Mouse (Mus musculus) ES-E14 (cell line): ENCODE data around the gene Pdzd8. TPM values are rescaled to one million over a fixed set of nuclear protein-coding genes. Genes with fewer than 3 reads are reported as not detected.

Experiments used
- DNase-seq: peaks from one replicate; pipeline ENCODE4 v3.0.0-alpha.2; 2013; ENCODE audit warnings: low read depth, low spot score
- H3K27ac ChIP-seq: 2 replicates; pipeline ENCODE4 v1.5.1; 2012; ENCODE audit warnings: low read depth, mild to moderate bottlenecking, low read length, moderate library complexity, mixed read lengths; ENCODE audit not compliant: poor library complexity, insufficient read depth, severe bottlenecking
- H3K36me3 ChIP-seq: 2 replicates; pipeline ENCODE4 v1.6.1; 2012; ENCODE audit warnings: mild to moderate bottlenecking, low read length, moderate library complexity, mixed read lengths; ENCODE audit not compliant: control insufficient read depth, poor library complexity, insufficient read depth, severe bottlenecking
- H3K4me1 ChIP-seq, 2 experiments: fragments of 150-350 bp in 1 of 2; sonication (generic) in 1 of 2; 2 replicates each; pipeline ENCODE4 v1.6.1; 2012; ENCODE audit warnings: low read length in 2 of 2, mild to moderate bottlenecking in 1 of 2, mixed read lengths in 1 of 2; ENCODE audit not compliant: control insufficient read depth in 2 of 2, insufficient read depth in 2 of 2, poor library complexity in 1 of 2
- H3K4me3 ChIP-seq, 2 experiments: fragments of 150-350 bp in 1 of 2; sonication (generic) in 1 of 2; 2 replicates each; pipeline ENCODE4 v1.5.1; 2012; ENCODE audit warnings: low read length in 2 of 2, low read depth in 1 of 2, mild to moderate bottlenecking in 1 of 2, mixed read lengths in 1 of 2; ENCODE audit not compliant: insufficient read depth in 1 of 2, poor library complexity in 1 of 2, severe bottlenecking in 1 of 2
- H3K9ac ChIP-seq: 2 replicates; pipeline ENCODE4 v1.6.1; 2012; ENCODE audit warnings: low read depth, mild to moderate bottlenecking, low read length, mixed read lengths; ENCODE audit not compliant: poor library complexity, insufficient read depth, severe bottlenecking
- H3K9me3 ChIP-seq: fragments of 150-350 bp; sonication (generic); 2 replicates; pipeline ENCODE4 v1.6.1; 2012; ENCODE audit warnings: low read depth, mild to moderate bottlenecking, low read length; ENCODE audit not compliant: control insufficient read depth, insufficient read depth
- CHD2 ChIP-seq: IDR thresholded peaks from 2 replicates; pipeline ENCODE4 v1.6.1; 2014; ENCODE audit warnings: mild to moderate bottlenecking, low read depth, low read length, inconsistent platforms
- HCFC1 ChIP-seq: IDR thresholded peaks from 2 replicates; pipeline ENCODE4 v1.6.1; 2012; ENCODE audit warnings: low read length, inconsistent platforms, borderline replicate concordance; ENCODE audit not compliant: insufficient read depth
- MAFK ChIP-seq: IDR thresholded peaks from 2 replicates; pipeline ENCODE4 v1.6.1; 2014; ENCODE audit warnings: mild to moderate bottlenecking, low read depth, low read length, inconsistent platforms; ENCODE audit not compliant: insufficient read depth
- ZC3H11A ChIP-seq: IDR thresholded peaks from 2 replicates; pipeline ENCODE4 v1.6.1; 2012; ENCODE audit warnings: low read depth, mild to moderate bottlenecking, inconsistent platforms, low read length, borderline replicate concordance
- ZNF384 ChIP-seq: IDR thresholded peaks from 2 replicates; pipeline ENCODE4 v1.6.1; 2012; ENCODE audit warnings: low read depth, low read length, inconsistent platforms
- in situ Hi-C, 2 experiments: fragments of 600-800 bp; cut with MboI; formaldehyde crosslinking; loops; one replicate each; pipeline ENCODE4 v1.15.1; 2025; ENCODE audit warnings: low sequenced_read_pairs in 2 of 2, inconsistent platforms in 1 of 2; ENCODE audit not compliant: unreplicated experiment in 2 of 2
- total RNA-seq: library from RNA; depleted of rRNA; stranded (reverse); fragments of 300-350 nt; gene quantifications from 2 replicates; pipeline ENCODE4 v1.2.3, GENCODE M21; 2012

The Pdzd8 gene
- total RNA-seq, 1 experiment: 54.0 TPM

GRCm38 (mm10) chr19:59337872-59338681 lies 7.5 kb downstream of the Pdzd8 start:
- H3K4me3 ChIP-seq: no peak overlapping the region
- H3K9me3 ChIP-seq: no peaks in the 10 kb centered on the region
- no peak for TF ChIP-seq HCFC1
- no peak for TF ChIP-seq ZC3H11A
- no peak for TF ChIP-seq CHD2
- no peak for TF ChIP-seq MAFK
- no peak for TF ChIP-seq ZNF384
- H3K4me1 ChIP-seq: no peaks in the 10 kb centered on the region; a peak in 1 of 4 replicates
- H3K9ac ChIP-seq: no peak overlapping the region
- in situ Hi-C loops: no loop called here
- no peaks in the 10 kb centered on the region for H3K36me3 ChIP-seq
- DNase-seq: no peak
- no peak overlapping the region for H3K27ac ChIP-seq

- Histone ChIP-seq H3K4me1 (no peaks in the 10 kb centered on the region), H3K27ac (no peak overlapping the region), H3K36me3 (no peaks in the 10 kb centered on the region), H3K9me3 (no peaks in the 10 kb centered on the region), H3K9ac (no peak overlapping the region), H3K4me3 (no peak overlapping the region)
- DNase-seq: no peak
- no peak for TF ChIP-seq MAFK
- no peak for TF ChIP-seq HCFC1
- no peak for TF ChIP-seq CHD2
- no peak for TF ChIP-seq ZNF384
- TF ChIP-seq ZC3H11A: no peak
- in situ Hi-C loops: no loop called here
These were observed 8.9 kb downstream of the Pdzd8 start for GRCm38 (mm10) chr19:59336655-59337054.

DNA sequence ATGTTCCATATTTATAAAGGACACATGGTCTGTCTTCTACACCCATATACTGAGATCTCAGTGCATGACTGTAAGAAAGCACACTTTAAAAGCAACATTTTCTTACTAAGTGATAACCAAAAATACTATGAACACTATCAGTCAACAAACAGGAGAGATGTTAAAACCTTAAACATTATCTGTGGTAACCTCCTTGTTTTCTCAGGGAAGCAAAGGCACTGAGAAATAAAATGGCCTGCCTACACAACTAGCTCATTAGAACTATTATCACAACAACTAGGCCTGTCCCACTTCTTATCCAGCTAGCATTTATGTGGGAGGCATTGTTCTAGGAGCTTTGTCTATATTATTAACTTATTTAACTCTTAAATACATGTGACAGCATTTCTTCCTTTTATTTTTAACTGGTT lies 14.8 kb downstream of the Pdzd8 start:
- no peak for TF ChIP-seq CHD2
- no peak for TF ChIP-seq HCFC1
- no peak for TF ChIP-seq ZC3H11A
- TF ChIP-seq ZNF384: no peak
- TF ChIP-seq MAFK: no peak
- Histone ChIP-seq H3K27ac (no peak overlapping the region), H3K9ac (no peak overlapping the region), H3K36me3 (peaks cover 3% of the 10 kb centered on the region; the same call in 1 of the 2 replicates), H3K4me1 (no peaks in the 10 kb centered on the region), H3K4me3 (no peak overlapping the region), H3K9me3 (no peaks in the 10 kb centered on the region)
- DNase-seq: no peak
- in situ Hi-C loops: no loop called here

DNA sequence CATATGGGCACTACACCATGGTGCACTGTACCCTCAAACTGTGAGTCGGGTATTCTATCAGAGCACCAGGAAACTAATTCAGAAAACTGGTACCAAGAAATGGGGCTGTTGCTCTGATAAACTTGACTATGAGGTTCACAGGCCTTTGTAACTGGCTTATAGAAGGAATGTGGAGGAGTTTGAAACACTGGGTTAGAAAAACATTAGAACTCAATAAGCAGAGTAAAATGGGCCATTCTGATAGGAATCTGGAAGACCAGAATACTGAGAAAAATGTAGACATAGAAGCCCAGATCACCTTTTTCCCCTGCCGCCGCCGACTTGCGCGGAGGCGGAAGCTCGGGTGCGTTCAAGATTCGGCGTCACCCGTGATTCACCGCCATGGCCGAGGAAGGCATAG lies 23.6 kb downstream of the Pdzd8 start, which contains the start of gene Rps12-ps3:
TSS of gene Rps12-ps3 (plus strand) at position 301 of the 400 bp plus-strand sequence.
- TF ChIP-seq MAFK (no peak), HCFC1 (no peak), ZC3H11A (no peak), CHD2 (no peak), ZNF384 (no peak)
- Histone ChIP-seq H3K36me3 (peaks cover 2% of the 10 kb centered on the region; the same call in 1 of the 2 replicates), H3K27ac (no peak within 1 kb of the TSS), H3K9ac (no peak within 1 kb of the TSS), H3K4me1 (no peaks in the 10 kb centered on the region), H3K4me3 (no peak within 1 kb of the TSS), H3K9me3 (no peaks in the 10 kb centered on the region)
- no peak for DNase-seq
- in situ Hi-C loops: no loop called here
